Comparison of ENCODE assay signal across 21 mouse cellular contexts in the genomic region with DNA sequence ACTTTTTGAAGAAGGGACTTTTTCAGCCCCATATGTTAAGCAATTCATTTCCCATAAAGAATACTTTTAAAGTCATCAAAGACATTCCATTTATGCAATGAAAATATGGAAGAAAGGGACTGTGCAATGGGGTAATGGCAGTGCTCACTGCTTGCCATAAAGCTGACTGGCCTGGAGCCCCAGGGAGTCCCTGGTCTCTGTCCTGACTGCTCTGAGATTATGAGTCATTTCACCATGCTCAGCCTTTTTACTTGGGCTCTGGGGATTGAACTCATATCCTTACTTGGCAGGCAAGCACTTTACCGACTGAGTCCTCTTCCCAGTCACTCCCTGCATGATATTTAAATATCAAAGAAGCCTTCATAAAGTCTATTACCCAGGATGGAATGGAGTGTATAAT.
DNase-seq lines count a peak whose midpoint lies in the region; ATAC-seq and TF ChIP-seq lines count a peak whose summit lies in the region.
"Had no signal": no experiment of that assay in that cellular context is flagged by ENCODE, and none has a peak within 500 bp of the region (broad histone marks: within the 10 kb centered on the region; RNA-seq: fewer than 3 reads in every experiment).

No protein-coding gene starts in this region.

- no peaks in the 10 kb centered on the region for H3K4me1 ChIP-seq in limb, embryonic 13.5 days
- no peaks in the 10 kb centered on the region for H3K4me1 ChIP-seq in limb, embryonic 10.5 days
- H3K4me1 ChIP-seq in limb, embryonic 14.5 days (ENCODE audit: control insufficient read depth, insufficient read depth, low read length), result no peaks in the 10 kb centered on the region

- no peaks in the 10 kb centered on the region for H3K36me3 ChIP-seq in limb, embryonic 13.5 days
- no peaks in the 10 kb centered on the region for H3K36me3 ChIP-seq in limb, embryonic 10.5 days
- no peaks in the 10 kb centered on the region for H3K36me3 ChIP-seq in limb, embryonic 14.5 days (ENCODE audit: control insufficient read depth, insufficient read depth, low read length)
- H3K36me3 ChIP-seq: G1E had no signal

- H3K9me3 ChIP-seq in limb, embryonic 13.5 days, result no peaks in the 10 kb centered on the region
- no peaks in the 10 kb centered on the region for H3K9me3 ChIP-seq in limb, embryonic 10.5 days (replicated peaks)
- no peaks in the 10 kb centered on the region for H3K9me3 ChIP-seq in limb, embryonic 14.5 days (ENCODE audit: control insufficient read depth, low read length)
- H3K9me3 ChIP-seq: G1E had no signal

- H3K27ac ChIP-seq in limb, embryonic 13.5 days, result no peak overlapping the region
- no peak overlapping the region for H3K27ac ChIP-seq in limb, embryonic 10.5 days
- no peak overlapping the region for H3K27ac ChIP-seq in limb, embryonic 14.5 days (replicated peaks; ENCODE audit: low read depth, low read length)

- no peak overlapping the region for H3K4me3 ChIP-seq in limb, embryonic 13.5 days
- no peak overlapping the region for H3K4me3 ChIP-seq in limb, embryonic 10.5 days
- no peak overlapping the region for H3K4me3 ChIP-seq in limb, embryonic 14.5 days (replicated peaks; ENCODE audit: low read length)

- no peaks in the 10 kb centered on the region for H3K27me3 ChIP-seq in limb, embryonic 13.5 days
- no peaks in the 10 kb centered on the region for H3K27me3 ChIP-seq in limb, embryonic 10.5 days (ENCODE audit: low read depth, poor library complexity, severe bottlenecking)
- no peaks in the 10 kb centered on the region for H3K27me3 ChIP-seq in limb, embryonic 14.5 days (ENCODE audit: control insufficient read depth, insufficient read depth, low read length)
- H3K27me3 ChIP-seq: CH12.LX had no signal

- ATAC-seq in limb, embryonic 13.5 days (ENCODE audit: low FRiP score, low read depth), result peak; percentile 79; the same call in 1 of the 2 replicates
- peak; percentile 34; the same call in 1 of the 2 replicates for ATAC-seq in limb, embryonic 14.5 days (ENCODE audit: low FRiP score, low read depth)
- ATAC-seq: activated CD4-positive, CD25-positive, alpha-beta regulatory T cell, adult 4 months; CD4-positive, CD25-positive, alpha-beta regulatory T cell, adult 4 months; Patski had no signal

- 59% methylated on average over 1 of the region's 1 CpGs for WGBS in limb, embryonic 13.5 days
- 81% methylated on average over 1 of the region's 1 CpGs for WGBS in limb, embryonic 10.5 days
- WGBS in limb, embryonic 14.5 days, result 50% methylated on average over 1 of the region's 1 CpGs

- H3K4me2 ChIP-seq in limb, embryonic 13.5 days (replicated peaks), result no peak overlapping the region
- H3K4me2 ChIP-seq in limb, embryonic 14.5 days (replicated peaks; ENCODE audit: low read depth, low read length, severe bottlenecking), result no peak overlapping the region

- H3K9ac ChIP-seq in limb, embryonic 13.5 days, result no peak overlapping the region
- H3K9ac ChIP-seq in limb, embryonic 14.5 days (ENCODE audit: low read depth, low read length, severe bottlenecking), result no peak overlapping the region

- DNase-seq in heart, adult 11 months, result peak; percentile 76
- DNase-seq in heart, adult 18-20 months, result no peak
- no peak for DNase-seq in limb, embryonic 10.5 days (ENCODE audit: low spot score)
- peak; percentile 20 for DNase-seq in limb, embryonic 14.5 days (ENCODE audit: low spot score)
- no peak for DNase-seq in kidney, postnatal 14 days
- DNase-seq: adrenal gland, adult 2 months; adrenal gland, adult 8-10 months; adrenal gland, postnatal 10 days; adrenal gland, postnatal 14 days; adrenal gland, postnatal 25 days; adrenal gland, postnatal 36 days; B cell, adult 2 months; cerebellum, adult 11 months; cerebellum, adult 11-12 months; cerebellum, adult 18-20 months had no signal

- TF ChIP-seq POLR2A in limb, embryonic 14.5 days (IDR thresholded peaks at IDR 0.05; ENCODE audit: borderline replicate concordance, extremely low read depth, insufficient read depth, insufficient read length), result no peak

Comparison
In these comparisons a context has a peak if more than half of its experiments do, and no peak if none do; other contexts are left out.
1. DNase-seq: peak in heart, adult 11 months (single experiment) and limb, embryonic 14.5 days (single experiment); none in heart, adult 18-20 months (0 of 2), limb, embryonic 10.5 days (single experiment) and kidney, postnatal 14 days (single experiment).